Mouse (Mus musculus) CH12.LX (cell line): ENCODE measurements around the gene Znhit1. TPM values are rescaled to one million over a fixed set of nuclear protein-coding genes. Genes with fewer than 3 reads are reported as not detected.

Source experiments
- DNase-seq: peaks from one replicate; pipeline ENCODE4 v3.0.0-alpha.2; 2013; ENCODE audit errors: extremely low read depth
- H3K27ac ChIP-seq: 2 replicates; pipeline ENCODE4 v1.5.1; 2012; ENCODE audit warnings: low read depth, mild to moderate bottlenecking, control low read depth, moderate library complexity; ENCODE audit not compliant: insufficient read depth
- H3K27me3 ChIP-seq: replicated peaks from 2 replicates; pipeline ENCODE3; 2012; ENCODE audit warnings: inconsistent platforms
- H3K36me3 ChIP-seq, 2 experiments: replicated peaks in 1 of 2; 2 replicates each; pipeline versions ENCODE3 to v1.6.1; 2012; ENCODE audit warnings: inconsistent platforms in 1 of 2, low read length in 1 of 2, mild to moderate bottlenecking in 1 of 2, mixed read lengths in 1 of 2, moderate library complexity in 1 of 2; ENCODE audit not compliant: control insufficient read depth in 1 of 2, insufficient read depth in 1 of 2
- H3K4me1 ChIP-seq, 2 experiments: 2 replicates each; pipeline ENCODE4 v1.6.1; 2012; ENCODE audit warnings: inconsistent platforms in 1 of 2, moderate library complexity in 1 of 2; ENCODE audit not compliant: insufficient read depth in 2 of 2, control insufficient read depth in 1 of 2
- H3K4me2 ChIP-seq: 2 replicates; pipeline ENCODE4 v1.6.1; 2012; ENCODE audit warnings: low read depth, mild to moderate bottlenecking, control low read depth; ENCODE audit not compliant: poor library complexity, insufficient read depth, severe bottlenecking
- H3K4me3 ChIP-seq, 3 experiments: fragments of 150-350 bp in 1 of 3; sonication (generic) in 1 of 3; replicated peaks in 1 of 3; 2 replicates each; pipeline versions ENCODE3 to v1.5.1; 2011 to 2012; ENCODE audit warnings: low read depth in 2 of 3, low read length in 2 of 3, mild to moderate bottlenecking in 2 of 3, moderate library complexity in 2 of 3, control low read depth in 1 of 3, improper control_type of control experiment in 1 of 3, inconsistent platforms in 1 of 3, mixed read lengths in 1 of 3; ENCODE audit not compliant: poor library complexity in 1 of 3
- H3K79me2 ChIP-seq: replicated peaks from 2 replicates; pipeline ENCODE4 v1.6.1; 2012; ENCODE audit warnings: mild to moderate bottlenecking, moderate library complexity; ENCODE audit not compliant: control insufficient read depth, poor library complexity, insufficient read depth, severe bottlenecking; ENCODE audit errors: extremely low read depth
- H3K9ac ChIP-seq: 2 replicates; pipeline ENCODE4 v1.6.1; 2012; ENCODE audit warnings: low read depth, mild to moderate bottlenecking, control low read depth, moderate library complexity; ENCODE audit not compliant: insufficient read depth
- H3K9me3 ChIP-seq: replicated peaks from 2 replicates; pipeline ENCODE3; 2012; ENCODE audit warnings: low read length, inconsistent platforms, mixed read lengths
- CHD2 ChIP-seq: IDR thresholded peaks from 2 replicates; pipeline ENCODE4 v1.6.1; 2011; ENCODE audit warnings: low read length, improper control_type of control experiment
- CTCF ChIP-seq, 2 experiments: IDR thresholded peaks in 1 of 2; conservative IDR thresholded peaks in 1 of 2; 2 replicates each; pipeline ENCODE4 v1.5.1; 2011 to 2012; ENCODE audit warnings: low read depth in 2 of 2, low read length in 2 of 2, improper control_type of control experiment in 1 of 2, inconsistent platforms in 1 of 2, mild to moderate bottlenecking in 1 of 2, moderate library complexity in 1 of 2
- HCFC1 ChIP-seq: IDR thresholded peaks from 2 replicates; pipeline ENCODE4 v1.6.1; 2012; ENCODE audit warnings: low read depth, mild to moderate bottlenecking, inconsistent platforms, low read length, improper control_type of control experiment
- JUN ChIP-seq: IDR thresholded peaks from 2 replicates; pipeline ENCODE4 v1.6.1; 2011; ENCODE audit warnings: low read depth, mild to moderate bottlenecking, low read length, improper control_type of control experiment, moderate library complexity; ENCODE audit not compliant: insufficient read depth
- MAFK ChIP-seq: IDR thresholded peaks from 2 replicates; pipeline ENCODE4 v1.6.1; 2011; ENCODE audit warnings: low read length, improper control_type of control experiment; ENCODE audit not compliant: insufficient replicate concordance
- MAZ ChIP-seq: IDR thresholded peaks from 2 replicates; pipeline ENCODE4 v1.6.1; 2012; ENCODE audit warnings: low read depth, mild to moderate bottlenecking, inconsistent platforms, low read length, improper control_type of control experiment, moderate library complexity
- MEF2A ChIP-seq: IDR thresholded peaks from 2 replicates; pipeline ENCODE4 v1.6.1; 2014; ENCODE audit warnings: low read depth, mild to moderate bottlenecking, inconsistent platforms, low read length, improper control_type of control experiment, borderline replicate concordance
- MXI1 ChIP-seq: IDR thresholded peaks from 2 replicates; pipeline ENCODE4 v1.6.1; 2011; ENCODE audit warnings: mild to moderate bottlenecking, low read depth, low read length, improper control_type of control experiment
- MYC ChIP-seq: IDR thresholded peaks from 2 replicates; pipeline ENCODE4 v1.6.1; 2011; ENCODE audit warnings: low read depth, mild to moderate bottlenecking, improper control_type of control experiment, low read length
- NRF1 ChIP-seq: IDR thresholded peaks from 2 replicates; pipeline ENCODE4 v1.6.1; 2014; ENCODE audit warnings: low read depth, mild to moderate bottlenecking, inconsistent platforms, low read length, improper control_type of control experiment, moderate library complexity
- POLR2A ChIP-seq: IDR thresholded peaks from 2 replicates; pipeline ENCODE4 v1.6.1; 2011; ENCODE audit warnings: low read depth, mild to moderate bottlenecking, improper control_type of control experiment, low read length
- POLR2AphosphoS2 ChIP-seq: IDR thresholded peaks from 2 replicates; pipeline ENCODE4 v1.6.1; 2011; ENCODE audit warnings: low read depth, low read length, improper control_type of control experiment
- RCOR1 ChIP-seq: conservative IDR thresholded peaks from 2 replicates; pipeline ENCODE4 v1.6.1; 2012; ENCODE audit warnings: low read depth, mild to moderate bottlenecking, inconsistent platforms, low read length, improper control_type of control experiment
- SIN3A ChIP-seq: IDR thresholded peaks from 2 replicates; pipeline ENCODE4 v1.6.1; 2012; ENCODE audit warnings: low read length, improper control_type of control experiment, inconsistent platforms
- SMC3 ChIP-seq: IDR thresholded peaks from 2 replicates; pipeline ENCODE4 v1.6.1; 2011; ENCODE audit warnings: low read depth, low read length, improper control_type of control experiment
- TCF12 ChIP-seq: IDR thresholded peaks from 2 replicates; pipeline ENCODE4 v1.6.1; 2014; ENCODE audit warnings: low read depth, mild to moderate bottlenecking, inconsistent platforms, low read length, improper control_type of control experiment
- UBTF ChIP-seq: IDR thresholded peaks from 2 replicates; pipeline ENCODE4 v1.6.1; 2012; ENCODE audit warnings: low read depth, mild to moderate bottlenecking, inconsistent platforms, low read length, improper control_type of control experiment, moderate library complexity
- USF2 ChIP-seq: conservative IDR thresholded peaks from 2 replicates; pipeline ENCODE4 v1.6.1; 2011; ENCODE audit warnings: low read depth, low read length, improper control_type of control experiment
- ZMIZ1 ChIP-seq: IDR thresholded peaks from 2 replicates; pipeline ENCODE4 v1.6.1; 2012; ENCODE audit warnings: low read depth, mild to moderate bottlenecking, inconsistent platforms, low read length, improper control_type of control experiment
- dilution Hi-C: fragments of 300-500 bp; cut with MboI; formaldehyde crosslinking; loops from 2 replicates; pipeline ENCODE4 v1.14.3; 2020; ENCODE audit warnings: low sequenced_read_pairs; ENCODE audit not compliant: extremely low pct_unique_long_range_greater_than_20kb, extremely low pct_ligation_motif_present
- in situ Hi-C: fragments of 300-500 bp; cut with MboI; formaldehyde crosslinking; loops from 3 replicates; pipeline ENCODE4 v1.14.3; 2019; ENCODE audit warnings: low sequenced_read_pairs, low pct_ligation_motif_present, low pct_unique_long_range_greater_than_20kb, mixed read lengths
- polyA plus RNA-seq: library from polyadenylated mRNA; unstranded; fragments of >175 nt; gene quantifications from 2 replicates; pipeline ENCODE4 v1.2.1, GENCODE M21; 2012; ENCODE audit warnings: low read depth; ENCODE audit not compliant: insufficient read length
- total RNA-seq, 2 experiments: library from RNA; depleted of rRNA; stranded (reverse); fragments of 300-350 nt in 1 of 2; fragments of >200 nt in 1 of 2; gene quantifications; 2 replicates each; pipeline ENCODE4 v1.2.3; 2012 to 2014

The Znhit1 gene
- total and polyA plus RNA-seq, 3 experiments = 39.6 to 99.2 (median 60.1) TPM

DNA sequence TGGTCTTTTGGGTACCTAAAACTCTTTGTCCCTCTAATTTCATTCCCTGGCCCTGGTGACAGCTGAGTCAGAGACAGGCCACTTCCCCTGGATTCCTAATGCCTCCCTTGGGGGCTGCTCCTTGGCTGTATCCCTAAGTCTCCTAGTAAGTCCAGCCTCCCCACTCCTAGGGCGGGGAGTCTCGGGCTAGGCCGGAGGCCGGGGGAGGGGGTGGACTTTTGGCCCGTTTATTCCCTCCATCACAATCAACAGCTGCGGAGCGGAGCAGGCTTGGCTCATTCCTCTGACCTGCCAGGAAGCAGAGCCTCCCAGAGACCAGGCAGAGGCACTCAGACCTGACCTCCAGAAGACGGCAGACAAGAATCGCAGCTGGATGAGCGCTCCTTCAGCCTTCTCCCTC lies 20.2 kb downstream of the Znhit1 start:
- peaks cover 35 to 69% of the 10 kb centered on the region in 2 experiments for H3K36me3 ChIP-seq

DNA sequence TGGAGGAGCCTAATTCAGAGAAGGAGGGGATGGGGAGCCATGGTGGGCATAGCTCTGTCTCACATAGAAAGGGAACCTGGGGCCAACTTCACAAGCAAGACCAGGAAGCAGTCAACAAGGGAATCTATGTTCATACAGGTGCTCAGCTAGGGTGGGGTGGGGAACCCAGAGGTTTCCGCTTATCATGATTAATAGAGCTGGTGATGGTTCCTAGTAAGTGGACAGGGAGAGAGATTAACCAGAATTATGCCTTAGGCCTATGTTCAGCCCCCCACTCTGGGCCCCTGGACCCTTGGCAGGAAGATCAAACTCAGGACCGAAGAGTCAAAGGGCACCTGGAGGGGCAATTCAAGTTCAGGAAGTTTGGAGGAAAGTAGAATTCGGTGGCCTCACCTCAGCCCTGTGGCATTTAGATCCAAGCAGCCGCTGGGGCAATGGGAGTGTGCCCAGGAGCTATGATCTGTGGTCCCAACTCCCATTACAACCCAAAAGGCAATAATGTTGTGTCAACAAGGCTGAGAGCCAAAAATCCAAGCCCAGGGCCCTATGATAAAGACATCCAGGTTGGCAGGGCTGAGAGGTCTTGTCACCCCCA lies 20.9 kb downstream of the Znhit1 start:
- dilution Hi-C loops = no loop called here
- H3K27me3 ChIP-seq = no peaks in the 10 kb centered on the region
- no peak overlapping the region for H3K4me3 ChIP-seq
- H3K9me3 ChIP-seq = no peaks in the 10 kb centered on the region
- H3K27ac ChIP-seq = no peak overlapping the region
- peaks cover 0 to 9% of the 10 kb centered on the region in 2 experiments; a peak in 2 of 4 replicates for H3K4me1 ChIP-seq
- H3K79me2 ChIP-seq = no peaks in the 10 kb centered on the region
- H3K4me2 ChIP-seq = no peak overlapping the region
- no peak overlapping the region for H3K9ac ChIP-seq
- DNase-seq = no peak
- TF ChIP-seq POLR2AphosphoS2 (0 out of 2 replicates have a peak, but pooled peaks have one; percentile 51), MYC (no peak)
- TF ChIP-seq, all 38 proteins: peak for 1
- in situ Hi-C loops = no loop called here
- peaks cover 35 to 69% of the 10 kb centered on the region in 2 experiments for H3K36me3 ChIP-seq

More for the DNA sequence above, 20.2 kb downstream of the Znhit1 start:
- in situ Hi-C loops = no loop called here
- Histone ChIP-seq H3K27me3 (no peaks in the 10 kb centered on the region), H3K4me2 (no peak overlapping the region), H3K27ac (no peak overlapping the region), H3K9ac (no peak overlapping the region), H3K4me3 (no peak overlapping the region), H3K79me2 (no peaks in the 10 kb centered on the region), H3K9me3 (no peaks in the 10 kb centered on the region), H3K4me1 (peaks cover 0 to 9% of the 10 kb centered on the region in 2 experiments; a peak in 2 of 4 replicates)
- dilution Hi-C loops = no loop called here
- TF ChIP-seq POLR2A (peak; percentile 26; the same call in 1 of the 2 replicates), MAZ (no peak)
- DNase-seq = no peak

DNA sequence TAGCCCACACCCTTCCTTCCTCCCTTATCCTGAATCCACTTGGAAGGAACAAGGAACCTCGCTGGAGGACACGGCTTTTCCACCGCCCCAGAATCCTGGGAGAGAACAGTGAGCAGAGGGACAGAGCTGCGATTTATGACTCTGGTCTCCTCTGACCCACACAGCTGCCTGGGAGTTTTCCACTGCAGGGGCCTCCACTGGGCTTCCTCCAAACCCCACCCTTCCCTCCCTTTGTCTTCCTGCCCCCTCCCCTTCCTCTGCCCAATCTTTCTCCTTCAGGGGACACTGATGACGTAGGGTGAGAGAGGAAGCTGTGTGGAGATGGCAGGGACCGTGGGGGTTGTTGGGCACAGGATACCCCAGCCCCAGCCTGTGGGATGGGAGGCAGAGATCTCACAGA lies 21.5 kb downstream of the Znhit1 start, which contains the start of gene Cldn15:
TSS of gene Cldn15 (plus strand) at position 286 of the 400 bp plus-strand sequence.
- TF ChIP-seq JUN (no peak), MYC (no peak), ZMIZ1 (no peak), NRF1 (no peak), CHD2 (no peak), SIN3A (no peak), CTCF (conservative IDR thresholded peaks at IDR 0.05 in 1 of 2, IDR thresholded peaks at IDR 0.05 in 1 of 2; ENCODE audit: low read depth in 2 of 2, low read length in 2 of 2) (no peak), UBTF (no peak), RCOR1 (no peak), MAFK (no peak), TCF12 (no peak), SMC3 (no peak), MXI1 (no peak), USF2 (no peak), HCFC1 (no peak), MEF2A (no peak)
- no peak within 1 kb of the TSS for H3K27ac ChIP-seq
- peaks cover 35 to 69% of the 10 kb centered on the region in 2 experiments for H3K36me3 ChIP-seq
- H3K4me2 ChIP-seq = no peak within 1 kb of the TSS
- dilution Hi-C loops = no loop called here
- no peaks in the 10 kb centered on the region for H3K9me3 ChIP-seq
- H3K9ac ChIP-seq = no peak within 1 kb of the TSS
- in situ Hi-C loops = no loop called here
- no peak for DNase-seq
- H3K79me2 ChIP-seq = no peaks in the 10 kb centered on the region
- H3K4me3 ChIP-seq = no peak within 1 kb of the TSS
- peaks cover 0 to 12% of the 10 kb centered on the region in 2 experiments; a peak in 2 of 4 replicates for H3K4me1 ChIP-seq
- no peaks in the 10 kb centered on the region for H3K27me3 ChIP-seq
